Mouse (Mus musculus): Measurements from ENCODE around the gene Spaca4.
A peak's percentile ranks its signal among the peaks of the same experiment; 100 is the strongest.

- TF ChIP-seq CTCF (conservative IDR thresholded peaks at IDR 0.05 in 1 of 2, IDR thresholded peaks at IDR 0.05 in 1 of 2; ENCODE audit: low read depth in 2 of 2, low read length in 2 of 2) (no peak), UBTF (IDR thresholded peaks at IDR 0.05; ENCODE audit: low read depth, low read length) (no peak), ETS1 (conservative IDR thresholded peaks at IDR 0.05; ENCODE audit: low read depth, low read length) (peak; percentile 47), EP300 (IDR thresholded peaks at IDR 0.05; ENCODE audit: low read length) (no peak), JUND (conservative IDR thresholded peaks at IDR 0.05; ENCODE audit: low read depth, low read length) (no peak), POLR2A (IDR thresholded peaks at IDR 0.05; ENCODE audit: low read depth, low read length) (no peak; the same call in 1 of the 2 replicates), HCFC1 (IDR thresholded peaks at IDR 0.05; ENCODE audit: low read depth, low read length) (no peak), SIN3A (IDR thresholded peaks at IDR 0.05; ENCODE audit: low read length) (no peak)
These were observed 45.5 kb downstream of the Spaca4 start for GRCm38 (mm10) chr7:45679966-45680621.

Measured in CH12.LX (cell line).